Comparison of ENCODE assay signal across 26 mouse cellular contexts in genomic region chr1:180707368-180707767, GRCm38 (mm10). TPM values are rescaled to one million over a fixed set of nuclear protein-coding genes. Genes with fewer than 3 reads are reported as not detected.
DNase-seq lines count a peak whose midpoint lies in the region; ATAC-seq and TF ChIP-seq lines count a peak whose summit lies in the region.
"Had no signal": no experiment of that assay in that cellular context is flagged by ENCODE, and none has a peak within 500 bp of the region (broad histone marks: within the 10 kb centered on the region; RNA-seq: fewer than 3 reads in every experiment).

No protein-coding gene starts in this region.

- no peaks in the 10 kb centered on the region for H3K27me3 ChIP-seq in intestine, embryonic 15.5 days (replicated peaks)
- H3K27me3 ChIP-seq in intestine, postnatal 0 days (replicated peaks; ENCODE audit: control insufficient read depth, insufficient read depth, low read length): no peaks in the 10 kb centered on the region
- no peaks in the 10 kb centered on the region for H3K27me3 ChIP-seq in liver, embryonic 16.5 days (ENCODE audit: control insufficient read depth, insufficient read depth, low read depth, low read length)
- H3K27me3 ChIP-seq in liver, embryonic 12.5 days (replicated peaks): peaks cover 12% of the 10 kb centered on the region
- H3K27me3 ChIP-seq: embryonic facial prominence, embryonic 13.5 days; forebrain, embryonic 12.5 days; Patski had no signal

- WGBS in intestine, embryonic 15.5 days: 33% methylated on average over 3 of the region's 3 CpGs
- WGBS in intestine, postnatal 0 days: 22% methylated on average over 3 of the region's 3 CpGs
- 27% methylated on average over 3 of the region's 3 CpGs for WGBS in liver, embryonic 16.5 days (ENCODE audit: insufficient replicate concordance)
- WGBS in liver, embryonic 12.5 days (ENCODE audit: insufficient replicate concordance): 39% methylated on average over 3 of the region's 3 CpGs

- no peak overlapping the region for H3K9ac ChIP-seq in intestine, embryonic 15.5 days
- H3K9ac ChIP-seq in intestine, postnatal 0 days (ENCODE audit: low read depth, low read length): no peak overlapping the region
- H3K9ac ChIP-seq in liver, embryonic 16.5 days (ENCODE audit: low read depth, low read length): no peak overlapping the region
- no peak overlapping the region for H3K9ac ChIP-seq in liver, embryonic 12.5 days
- H3K9ac ChIP-seq: embryonic facial prominence, embryonic 13.5 days; forebrain, embryonic 12.5 days; heart, embryonic 13.5 days had no signal

- no peak overlapping the region for H3K27ac ChIP-seq in intestine, embryonic 15.5 days
- H3K27ac ChIP-seq in intestine, postnatal 0 days (ENCODE audit: low read depth, low read length): no peak overlapping the region
- 0 out of 2 replicates have a peak overlapping the region, but pooled peaks have one; percentile 15 for H3K27ac ChIP-seq in liver, embryonic 16.5 days (ENCODE audit: low read length)
- no peak overlapping the region for H3K27ac ChIP-seq in liver, embryonic 12.5 days
- H3K27ac ChIP-seq: embryonic facial prominence, embryonic 13.5 days; forebrain, embryonic 12.5 days; heart, embryonic 13.5 days had no signal

- H3K36me3 ChIP-seq in intestine, embryonic 15.5 days: no peaks in the 10 kb centered on the region
- H3K36me3 ChIP-seq in intestine, postnatal 0 days (ENCODE audit: control insufficient read depth, insufficient read depth): no peaks in the 10 kb centered on the region
- H3K36me3 ChIP-seq in liver, embryonic 16.5 days (ENCODE audit: control insufficient read depth, insufficient read depth): no peaks in the 10 kb centered on the region
- no peaks in the 10 kb centered on the region for H3K36me3 ChIP-seq in liver, embryonic 12.5 days
- H3K36me3 ChIP-seq: embryonic facial prominence, embryonic 13.5 days; forebrain, embryonic 12.5 days; heart, embryonic 13.5 days had no signal

- peaks cover 7% of the 10 kb centered on the region for H3K4me1 ChIP-seq in intestine, embryonic 15.5 days (replicated peaks)
- H3K4me1 ChIP-seq in intestine, postnatal 0 days (replicated peaks; ENCODE audit: control insufficient read depth, insufficient read depth, low read length): 0 out of 2 replicates have a peak, but pooled peaks cover 3% of the 10 kb centered on the region
- H3K4me1 ChIP-seq in liver, embryonic 16.5 days (ENCODE audit: control insufficient read depth, low read depth, low read length): peaks cover 9% of the 10 kb centered on the region
- peaks cover 18% of the 10 kb centered on the region for H3K4me1 ChIP-seq in liver, embryonic 12.5 days
- H3K4me1 ChIP-seq: forebrain, embryonic 12.5 days had no signal

- no peak overlapping the region for H3K4me2 ChIP-seq in intestine, embryonic 15.5 days (replicated peaks)
- no peak overlapping the region for H3K4me2 ChIP-seq in intestine, postnatal 0 days (replicated peaks; ENCODE audit: low read depth)
- H3K4me2 ChIP-seq in liver, embryonic 16.5 days (ENCODE audit: low read depth, low read length): no peak overlapping the region
- no peak overlapping the region for H3K4me2 ChIP-seq in liver, embryonic 12.5 days
- H3K4me2 ChIP-seq: embryonic facial prominence, embryonic 13.5 days; forebrain, embryonic 12.5 days; heart, embryonic 13.5 days had no signal

- H3K9me3 ChIP-seq in intestine, embryonic 15.5 days: no peaks in the 10 kb centered on the region
- no peaks in the 10 kb centered on the region for H3K9me3 ChIP-seq in intestine, postnatal 0 days (ENCODE audit: control insufficient read depth)
- no peaks in the 10 kb centered on the region for H3K9me3 ChIP-seq in liver, embryonic 16.5 days (replicated peaks; ENCODE audit: control insufficient read depth, low read length)
- no peaks in the 10 kb centered on the region for H3K9me3 ChIP-seq in liver, embryonic 12.5 days (replicated peaks)
- H3K9me3 ChIP-seq: embryonic facial prominence, embryonic 13.5 days; forebrain, embryonic 12.5 days; heart, embryonic 13.5 days had no signal

- no peak for TF ChIP-seq CTCF in intestine, postnatal 0 days (IDR thresholded peaks at IDR 0.05; ENCODE audit: low read depth)

- no peak overlapping the region for H3K4me3 ChIP-seq in intestine, embryonic 15.5 days (replicated peaks)
- no peak overlapping the region for H3K4me3 ChIP-seq in intestine, postnatal 0 days (ENCODE audit: low read depth, low read length)
- H3K4me3 ChIP-seq in liver, embryonic 16.5 days (ENCODE audit: low read depth, low read length): no peak overlapping the region
- no peak overlapping the region for H3K4me3 ChIP-seq in liver, embryonic 12.5 days
- H3K4me3 ChIP-seq: embryonic facial prominence, embryonic 13.5 days; forebrain, embryonic 12.5 days; heart, embryonic 13.5 days had no signal

- DNase-seq in thymus, postnatal 36 days: no peak
- DNase-seq in adipocyte (ENCODE audit: low spot score): no peak
- DNase-seq: adrenal gland, adult 2 months; adrenal gland, postnatal 25 days; cerebellum, adult 18-20 months; cerebellum, adult 9-11 months; cerebellum, postnatal 36 days; gastrocnemius, postnatal 10 days; heart, postnatal 36 days had no signal

- ATAC-seq in intestine, embryonic 15.5 days: peak; percentile 48; the same call in 1 of the 2 replicates
- no peak for ATAC-seq in intestine, postnatal 0 days
- ATAC-seq in liver, embryonic 16.5 days (ENCODE audit: low read depth): peak; percentile 35; the same call in 1 of the 2 replicates
- no peak for ATAC-seq in liver, embryonic 12.5 days
- peak; percentile 67 for ATAC-seq in granulocyte monocyte progenitor cell, adult 5-6 weeks (replicated peaks; ENCODE audit: poor library complexity, severe bottlenecking)
- ATAC-seq: activated CD4-positive, CD25-positive, alpha-beta regulatory T cell, adult 4 months; forebrain, embryonic 16.5 days; Patski had no signal

RNA-seq across cellular contexts. Expression of gene Mixl1, which starts 10.5 kb away (rescaled TPM):
- polyA plus RNA-seq in intestine, embryonic 15.5 days (2015; fragmentation: Nextera tagmentation; extraction: Ambion mirVana): 0.19 and 0.24 TPM in 2 replicates
- not detected in 2 replicates for polyA plus RNA-seq in intestine, postnatal 0 days (2015; fragmentation: Nextera tagmentation; extraction: Ambion mirVana)
- polyA plus RNA-seq in liver, embryonic 16.5 days (2015; fragmentation: Nextera tagmentation; extraction: Ambion mirVana): 0.18 and 0.27 TPM in 2 replicates
- 1.0 and 1.1 TPM in 2 replicates for polyA plus RNA-seq in liver, embryonic 12.5 days (2016; fragmentation: Nextera tagmentation; extraction: Ambion mirVana)
- total RNA-seq in granulocyte monocyte progenitor cell, adult 5-6 weeks (2014; fragmentation: Nextera tagmentation): not detected in 2 replicates
- not detected in 2 replicates for total RNA-seq in granulocyte monocyte progenitor cell, adult 5-6 weeks (2017)
- total RNA-seq: adrenal gland, adult 2 months; adrenal gland, postnatal 25 days; gastrocnemius, postnatal 10 days; gastrocnemius, postnatal 4 days; heart, adult 8-10 months; heart, postnatal 36 days had no signal
- polyA plus RNA-seq: activated CD4-positive, CD25-positive, alpha-beta regulatory T cell, adult 4 months; C2C12; forebrain, embryonic 12.5 days; forebrain, embryonic 16.5 days; frontal cortex, adult 2 months; heart, postnatal 0 days; hindbrain, embryonic 11.5 days; Patski had no signal

RNA-seq across cellular contexts. Expression of gene Acbd3, which starts 18.5 kb away (rescaled TPM):
- polyA plus RNA-seq in intestine, embryonic 15.5 days (2015; fragmentation: Nextera tagmentation; extraction: Ambion mirVana): 18.8 and 20.0 TPM in 2 replicates
- 16.9 and 18.4 TPM in 2 replicates for polyA plus RNA-seq in intestine, postnatal 0 days (2015; fragmentation: Nextera tagmentation; extraction: Ambion mirVana)
- polyA plus RNA-seq in liver, embryonic 16.5 days (2015; fragmentation: Nextera tagmentation; extraction: Ambion mirVana): 8.1 and 8.4 TPM in 2 replicates
- 13.9 and 15.6 TPM in 2 replicates for polyA plus RNA-seq in liver, embryonic 12.5 days (2016; fragmentation: Nextera tagmentation; extraction: Ambion mirVana)
- 23.5 and 26.5 TPM in 2 replicates for total RNA-seq in granulocyte monocyte progenitor cell, adult 5-6 weeks (2014; fragmentation: Nextera tagmentation)
- 40.6 and 44.6 TPM in 2 replicates for total RNA-seq in granulocyte monocyte progenitor cell, adult 5-6 weeks (2017)

Comparison
In these comparisons a context has a peak if more than half of its experiments do, and no peak if none do; other contexts are left out.
1. ATAC-seq: peak in intestine, embryonic 15.5 days (single experiment), liver, embryonic 16.5 days (single experiment) and granulocyte monocyte progenitor cell, adult 5-6 weeks (single experiment); none in intestine, postnatal 0 days (single experiment) and liver, embryonic 12.5 days (single experiment).